Mouse (Mus musculus): Measurements from ENCODE around the gene Tpp1. TPM values are rescaled to one million over a fixed set of nuclear protein-coding genes. Genes with fewer than 3 reads are reported as not detected.
"Not testable (repeated sequence)": the region's sequence is repeated elsewhere in the genome, so short reads cannot be mapped to it uniquely, and the experiment has no call there.

The Tpp1 gene
- polyA plus RNA-seq, 1 experiment from 2014 or later = 29.5 TPM

DNA sequence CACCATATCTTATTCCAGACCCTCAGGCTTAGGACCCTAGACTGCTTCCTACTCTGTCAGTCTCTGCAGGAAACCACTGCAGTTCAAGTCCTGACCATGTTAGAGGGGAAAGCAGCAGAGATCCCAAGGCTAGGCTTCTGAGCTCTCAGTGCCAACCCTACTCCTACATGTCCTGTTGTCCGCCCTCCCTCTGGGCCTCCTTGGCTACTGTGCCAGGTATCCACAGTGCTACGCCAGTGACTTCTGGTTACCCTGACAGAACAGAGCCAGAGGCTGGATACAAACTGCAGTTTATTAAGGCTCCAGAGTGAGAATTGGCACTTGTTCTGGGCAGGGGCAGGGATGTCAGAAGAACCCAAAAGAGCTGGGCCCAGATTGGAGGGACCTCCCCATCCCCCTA is 681 bp upstream of the Tpp1 start:
- H3K27me3 ChIP-seq = no peaks in the 10 kb centered on the region
- ATAC-seq = peak; percentile 6
- H3K4me1 ChIP-seq = peaks cover 14% of the 10 kb centered on the region
- WGBS = 91% methylated on average over 2 of the region's 2 CpGs
- peak overlapping the region; percentile 31; the same call in 1 of the 2 replicates for H3K27ac ChIP-seq
- H3K4me3 ChIP-seq = no peak overlapping the region
- 0 out of 2 replicates have a peak overlapping the region, but pooled peaks have one; percentile 2 for H3K9ac ChIP-seq
- H3K4me2 ChIP-seq = no peak overlapping the region
- no peaks in the 10 kb centered on the region for H3K9me3 ChIP-seq (replicated peaks)
- peaks cover 77% of the 10 kb centered on the region for H3K36me3 ChIP-seq (ENCODE audit: poor library complexity, severe bottlenecking)

DNA sequence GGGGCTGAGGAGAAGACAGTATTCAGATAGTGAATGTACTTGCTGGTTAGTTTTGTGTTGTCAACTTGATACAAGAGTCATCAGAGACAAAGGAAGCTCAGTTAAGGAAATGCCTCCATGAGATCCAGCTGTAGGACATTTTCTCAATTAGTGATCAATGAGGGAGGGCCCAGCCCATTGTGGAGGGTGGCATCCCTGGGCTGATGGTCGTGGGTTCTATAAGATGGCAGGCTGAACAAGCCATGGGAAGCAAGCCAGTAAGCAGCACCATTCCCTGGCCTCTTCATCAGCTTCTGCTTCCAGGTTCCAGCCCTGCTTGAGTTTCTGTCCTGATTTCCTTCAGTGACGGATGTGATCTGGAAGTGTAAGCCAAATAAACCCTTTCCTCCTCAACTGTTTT is 4.3 kb downstream of the Tpp1 start:
- Histone ChIP-seq H3K4me3 (no peak overlapping the region), H3K9ac (no peak overlapping the region), H3K27ac (no peak overlapping the region), H3K27me3 (no peaks in the 10 kb centered on the region), H3K9me3 (replicated peaks) (no peaks in the 10 kb centered on the region), H3K4me2 (no peak overlapping the region), H3K4me1 (peaks cover 23% of the 10 kb centered on the region), H3K36me3 (ENCODE audit: poor library complexity, severe bottlenecking) (peaks cover 48% of the 10 kb centered on the region)
- no peak for ATAC-seq
- 82% methylated on average over 2 of the region's 2 CpGs for WGBS

DNA sequence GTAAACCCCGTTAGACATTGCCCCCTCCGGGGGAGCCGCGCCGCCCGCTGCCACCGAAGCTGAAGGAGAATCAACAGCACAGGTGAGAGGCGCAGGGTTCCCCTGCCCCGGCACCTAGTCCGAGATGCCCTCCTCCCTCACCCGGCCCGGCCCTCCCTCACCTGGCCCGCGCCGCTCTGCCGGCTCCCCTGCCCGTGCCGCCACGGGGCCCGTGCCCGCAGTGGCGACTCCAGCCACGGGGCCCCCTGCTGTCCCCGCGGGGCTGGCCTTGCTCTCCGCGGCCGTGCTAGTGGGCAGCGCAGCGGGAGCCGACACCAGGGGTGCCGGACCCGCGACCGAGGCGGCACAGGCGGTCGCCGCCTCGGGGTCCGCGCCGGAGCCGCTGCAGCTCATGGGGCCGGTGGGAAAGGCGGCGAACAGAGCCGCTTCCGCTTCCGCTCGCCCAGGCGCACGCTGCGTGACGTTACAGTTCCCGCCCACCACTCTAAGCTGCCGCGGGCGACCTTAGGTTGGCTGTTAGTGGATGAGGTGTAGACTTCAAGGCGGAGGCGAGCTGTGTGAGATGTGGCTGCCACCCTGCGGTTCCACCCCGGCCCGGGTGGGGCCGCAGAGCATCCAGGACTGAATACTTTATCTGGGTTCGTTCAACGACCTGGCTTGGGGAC is 8.0 kb downstream of the Tpp1 start, which contains the start of gene Taf10:
Gene Taf10 (minus strand): TSS at position 436 of the 665 bp plus-strand sequence.
- no peaks in the 10 kb centered on the region for H3K9me3 ChIP-seq (replicated peaks)
- H3K27ac ChIP-seq = peak within 1 kb of the TSS; percentile 79
- peak; percentile 99 for ATAC-seq
- WGBS = under 1% methylated on average over 60 of the region's 67 CpGs
- H3K9ac ChIP-seq = peak within 1 kb of the TSS; percentile 92
- peaks cover 11% of the 10 kb centered on the region for H3K4me1 ChIP-seq
- no peaks in the 10 kb centered on the region for H3K27me3 ChIP-seq
- H3K36me3 ChIP-seq (ENCODE audit: poor library complexity, severe bottlenecking) = peaks cover 65% of the 10 kb centered on the region
- peak within 1 kb of the TSS; percentile 98 for H3K4me3 ChIP-seq
- peak within 1 kb of the TSS; percentile 91 for H3K4me2 ChIP-seq

DNA sequence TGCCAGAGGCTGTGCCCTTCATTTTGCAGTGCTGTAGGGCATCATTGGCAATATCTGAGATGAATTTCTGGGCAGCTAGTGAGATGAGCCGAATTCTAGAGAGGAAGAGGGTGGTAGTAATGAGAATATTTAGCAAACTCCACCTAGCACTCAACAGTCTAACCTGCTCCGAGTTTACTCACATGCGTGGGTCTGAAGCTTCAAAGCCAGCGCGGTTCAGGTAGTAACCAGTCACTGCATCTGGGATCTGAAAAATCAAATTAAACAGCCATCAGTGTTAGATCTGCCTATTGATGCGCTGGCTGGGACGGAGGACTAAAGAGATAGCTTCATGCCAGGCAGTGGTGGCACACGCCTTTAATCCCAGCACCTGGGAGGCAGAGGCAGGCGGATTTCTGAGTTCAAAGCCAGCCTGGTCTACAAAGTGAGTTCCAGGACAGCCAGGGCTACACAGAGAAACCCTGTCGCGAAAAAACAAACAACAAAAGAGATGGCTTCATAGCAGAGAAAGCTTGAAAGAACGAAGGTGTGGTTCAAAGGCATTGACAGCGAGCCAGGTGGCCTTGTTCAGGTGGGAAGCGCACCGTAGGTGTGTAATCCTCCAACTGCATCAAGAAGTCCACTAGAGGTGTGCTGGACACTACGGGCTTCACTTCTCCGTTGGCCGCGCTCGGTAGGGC is 8.6 kb downstream of the Tpp1 start:
- not testable (repeated sequence) for ATAC-seq, H3K27ac ChIP-seq
- 36% methylated on average over 20 of the region's 20 CpGs for WGBS

DNA sequence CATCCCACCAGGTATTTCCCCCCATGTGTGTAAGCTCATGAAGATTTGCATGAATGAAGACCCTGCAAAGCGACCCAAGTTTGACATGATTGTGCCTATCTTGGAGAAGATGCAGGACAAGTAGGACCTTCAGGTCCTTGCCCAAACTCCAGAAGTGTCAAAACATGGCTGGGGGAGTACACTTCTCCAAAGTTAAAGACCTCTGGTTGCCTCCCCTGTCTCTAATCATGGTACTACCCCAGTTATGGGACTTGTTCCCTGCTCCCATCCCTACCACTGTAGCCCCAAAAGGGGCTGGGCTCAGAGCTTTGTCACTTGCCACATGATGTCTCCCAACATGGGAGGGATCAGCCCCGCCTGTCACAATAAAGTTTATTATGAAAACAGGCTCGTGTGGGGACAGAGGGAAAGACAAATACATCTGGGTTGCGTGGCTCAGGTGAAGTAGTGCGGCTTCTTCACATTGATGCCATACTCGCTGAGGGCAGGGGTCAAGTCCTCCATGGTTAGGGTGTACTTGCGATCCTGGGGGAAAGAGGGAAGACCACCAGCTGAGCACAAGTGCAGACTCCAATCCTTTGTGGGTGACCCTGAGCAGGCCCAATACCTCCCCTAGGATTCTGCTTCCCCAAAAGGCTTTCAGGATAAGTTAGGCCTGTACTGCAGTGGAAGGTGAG is 9.4 kb downstream of the Tpp1 start:
- not testable (repeated sequence) for H3K9me3 ChIP-seq (replicated peaks); H3K27me3 ChIP-seq; ATAC-seq; H3K9ac ChIP-seq; H3K27ac ChIP-seq
- Histone ChIP-seq H3K36me3 (ENCODE audit: poor library complexity, severe bottlenecking) (peaks cover 51% of the 10 kb centered on the region), H3K4me3 (peak overlapping the region; percentile 98; the same call in 1 of the 2 replicates), H3K4me1 (peaks cover 25% of the 10 kb centered on the region), H3K4me2 (peak overlapping the region; percentile 91)
- 86% methylated on average over 7 of the region's 7 CpGs for WGBS

More for the DNA sequence above, 8.6 kb downstream of the Tpp1 start:
- Histone ChIP-seq H3K36me3 (ENCODE audit: poor library complexity, severe bottlenecking) (peaks cover 58% of the 10 kb centered on the region), H3K4me2 (peak overlapping the region; percentile 91), H3K4me3 (peak overlapping the region; percentile 98), H3K9ac (peak overlapping the region; percentile 92), H3K4me1 (peaks cover 18% of the 10 kb centered on the region)
- not testable (repeated sequence) for H3K9me3 ChIP-seq (replicated peaks); H3K27me3 ChIP-seq

DNA sequence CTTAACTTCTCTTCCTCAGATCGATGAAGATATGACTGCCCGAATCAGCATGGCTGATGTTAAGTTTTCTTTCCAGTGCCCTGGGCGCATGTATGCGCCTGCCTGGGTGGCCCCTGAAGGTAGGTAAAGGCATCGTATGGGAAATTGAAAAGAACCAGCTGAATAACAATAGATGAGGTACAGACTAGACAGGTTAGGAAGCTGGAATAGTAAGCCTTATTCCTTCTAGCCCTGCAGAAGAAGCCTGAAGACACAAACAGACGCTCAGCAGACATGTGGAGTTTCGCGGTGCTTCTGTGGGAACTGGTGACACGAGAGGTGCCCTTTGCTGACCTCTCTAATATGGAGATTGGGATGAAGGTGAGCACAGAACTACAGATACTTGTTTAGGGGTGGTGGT is 10.1 kb downstream of the Tpp1 start:
- 89% methylated on average over 9 of the region's 9 CpGs for WGBS
- peaks cover 32% of the 10 kb centered on the region for H3K4me1 ChIP-seq

DNA sequence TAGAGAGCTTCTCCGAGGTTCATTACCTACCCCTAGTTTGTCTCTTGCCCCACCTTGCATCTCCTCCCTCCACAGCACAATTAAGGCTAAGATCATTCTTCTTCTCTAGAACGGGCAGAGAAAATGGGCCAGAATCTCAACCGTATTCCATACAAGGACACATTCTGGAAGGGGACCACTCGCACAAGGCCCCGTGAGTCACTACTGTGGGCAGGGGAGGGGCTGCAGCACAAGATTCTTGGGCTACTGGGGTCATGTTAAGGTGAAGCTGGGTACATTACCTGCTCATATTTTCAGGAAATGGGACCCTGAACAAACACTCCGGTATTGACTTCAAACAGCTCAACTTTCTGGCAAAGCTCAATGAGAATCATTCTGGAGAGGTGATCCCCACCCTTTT is 11.2 kb downstream of the Tpp1 start:
- peaks cover 34% of the 10 kb centered on the region for H3K36me3 ChIP-seq (ENCODE audit: poor library complexity, severe bottlenecking)
- 88% methylated on average over 6 of the region's 6 CpGs for WGBS
- H3K27ac ChIP-seq = no peak overlapping the region
- H3K27me3 ChIP-seq = no peaks in the 10 kb centered on the region
- no peaks in the 10 kb centered on the region for H3K9me3 ChIP-seq (replicated peaks)
- ATAC-seq = no peak
- H3K4me3 ChIP-seq = no peak overlapping the region
- no peak overlapping the region for H3K9ac ChIP-seq
- H3K4me2 ChIP-seq = no peak overlapping the region
- peaks cover 32% of the 10 kb centered on the region for H3K4me1 ChIP-seq

More for the DNA sequence above, 10.1 kb downstream of the Tpp1 start:
- no peak for ATAC-seq
- H3K27me3 ChIP-seq = no peaks in the 10 kb centered on the region
- no peak overlapping the region for H3K4me2 ChIP-seq
- H3K9me3 ChIP-seq (replicated peaks) = no peaks in the 10 kb centered on the region
- H3K36me3 ChIP-seq (ENCODE audit: poor library complexity, severe bottlenecking) = peaks cover 44% of the 10 kb centered on the region
- H3K27ac ChIP-seq = no peak overlapping the region
- no peak overlapping the region for H3K9ac ChIP-seq
- no peak overlapping the region for H3K4me3 ChIP-seq

DNA sequence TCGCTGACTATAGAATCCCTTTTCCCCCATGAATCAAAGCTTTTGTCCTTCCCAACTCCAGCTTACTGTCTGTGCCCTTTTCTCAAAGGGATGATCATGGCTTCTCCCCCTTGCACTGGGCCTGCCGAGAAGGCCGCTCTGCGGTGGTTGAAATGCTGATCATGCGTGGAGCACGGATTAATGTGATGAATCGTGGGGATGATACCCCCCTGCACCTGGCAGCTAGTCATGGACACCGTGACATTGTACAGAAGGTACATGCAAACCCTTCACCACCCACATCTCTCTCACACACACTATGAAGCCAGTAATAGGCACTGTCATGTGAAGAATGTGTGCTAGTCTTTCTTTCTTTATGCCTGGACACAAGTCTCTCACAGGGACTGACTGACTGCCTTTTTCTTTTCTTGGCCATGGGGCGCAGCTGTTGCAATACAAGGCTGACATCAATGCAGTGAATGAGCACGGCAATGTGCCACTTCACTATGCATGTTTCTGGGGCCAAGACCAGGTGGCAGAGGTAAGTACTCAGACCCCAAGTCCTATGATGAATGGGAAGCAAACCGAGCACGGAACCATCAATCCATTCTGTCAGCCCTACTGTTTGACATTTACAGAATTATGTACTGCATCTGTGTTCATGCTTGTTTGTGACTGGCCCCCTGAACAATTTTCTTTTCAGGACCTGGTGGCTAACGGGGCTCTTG is 11.8 kb downstream of the Tpp1 start:
- H3K27ac ChIP-seq = no peak overlapping the region
- no peaks in the 10 kb centered on the region for H3K27me3 ChIP-seq
- H3K9me3 ChIP-seq (replicated peaks) = no peaks in the 10 kb centered on the region
- H3K4me3 ChIP-seq = no peak overlapping the region
- no peak for ATAC-seq
- H3K4me1 ChIP-seq = peaks cover 38% of the 10 kb centered on the region
- H3K4me2 ChIP-seq = no peak overlapping the region
- peaks cover 34% of the 10 kb centered on the region for H3K36me3 ChIP-seq (ENCODE audit: poor library complexity, severe bottlenecking)
- 85% methylated on average over 13 of the region's 13 CpGs for WGBS
- H3K9ac ChIP-seq = no peak overlapping the region

DNA sequence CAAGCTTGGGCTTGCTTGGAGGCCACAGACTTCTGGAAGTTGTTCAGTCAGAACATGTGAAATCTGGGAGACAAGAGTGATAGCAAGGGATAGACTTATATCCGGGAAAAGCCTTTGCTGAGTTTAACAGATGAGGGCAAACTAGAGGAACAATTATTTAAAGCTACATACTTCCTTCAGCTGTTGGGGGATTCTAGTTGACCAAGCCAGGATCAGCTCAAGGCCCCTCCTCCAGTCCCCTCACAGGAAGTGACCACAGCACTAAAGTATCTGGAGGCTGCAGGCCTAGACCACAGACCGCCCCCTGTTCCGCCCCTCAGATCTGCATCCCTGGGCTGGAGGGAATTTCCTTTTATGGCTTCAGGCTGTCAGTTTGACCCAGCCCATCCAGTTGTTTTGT is 13.1 kb downstream of the Tpp1 start:
- Histone ChIP-seq H3K4me2 (no peak overlapping the region), H3K27me3 (no peaks in the 10 kb centered on the region), H3K27ac (no peak overlapping the region), H3K9ac (no peak overlapping the region), H3K4me1 (peaks cover 40% of the 10 kb centered on the region), H3K4me3 (no peak overlapping the region), H3K36me3 (ENCODE audit: poor library complexity, severe bottlenecking) (peaks cover 43% of the 10 kb centered on the region), H3K9me3 (replicated peaks) (no peaks in the 10 kb centered on the region)
- WGBS = 31% methylated on average over 3 of the region's 3 CpGs
- no peak for ATAC-seq

DNA sequence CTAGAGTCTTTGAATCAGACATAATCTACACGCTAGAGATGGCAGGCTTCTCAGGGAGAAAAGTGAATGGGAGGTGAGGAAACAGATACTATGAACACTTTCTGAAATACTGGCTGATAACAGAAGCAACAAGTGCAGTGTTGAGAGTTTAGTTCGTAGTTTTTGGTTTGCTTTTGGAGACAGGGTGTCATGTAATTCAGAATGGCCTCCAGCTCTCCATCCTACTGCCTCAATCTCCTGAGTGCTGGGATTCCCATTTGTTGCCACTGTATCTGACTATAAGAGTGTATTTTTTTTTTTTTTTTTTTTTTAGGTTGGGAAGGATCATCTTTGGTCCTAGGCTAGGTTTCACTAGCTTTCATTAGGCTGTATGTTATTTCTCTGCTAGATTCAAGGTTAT is 13.7 kb downstream of the Tpp1 start:
- peaks cover 50% of the 10 kb centered on the region for H3K36me3 ChIP-seq (ENCODE audit: poor library complexity, severe bottlenecking)
- no peak for ATAC-seq
- H3K4me2 ChIP-seq = peak overlapping the region; percentile 33; the same call in 1 of the 2 replicates
- H3K4me3 ChIP-seq = no peak overlapping the region
- H3K9ac ChIP-seq = 0 out of 2 replicates have a peak overlapping the region, but pooled peaks have one; percentile 12
- H3K4me1 ChIP-seq = peaks cover 34% of the 10 kb centered on the region
- H3K27ac ChIP-seq = no peak overlapping the region
- no peaks in the 10 kb centered on the region for H3K27me3 ChIP-seq
- H3K9me3 ChIP-seq (replicated peaks) = no peaks in the 10 kb centered on the region
- 84% methylated on average over 2 of the region's 2 CpGs for WGBS

DNA sequence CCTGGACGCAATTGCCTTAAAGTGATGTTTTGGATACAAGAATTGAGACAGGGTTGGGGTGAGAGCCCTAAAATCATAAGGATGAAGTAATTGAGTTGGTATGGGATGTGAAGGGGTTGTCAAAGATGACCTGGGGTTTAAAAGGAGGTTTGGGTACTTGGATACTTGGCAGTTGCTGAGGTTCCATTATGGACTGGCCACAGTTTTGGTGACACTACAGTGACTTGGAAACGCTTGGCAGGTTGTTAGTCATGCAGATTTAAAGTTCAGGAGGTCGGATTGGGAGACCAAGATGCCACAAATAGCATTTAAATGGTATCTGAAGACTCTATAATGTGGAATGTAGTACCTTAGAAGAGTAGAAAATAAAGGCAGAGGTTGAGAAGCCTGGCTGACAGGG is 14.4 kb downstream of the Tpp1 start:
- H3K36me3 ChIP-seq (ENCODE audit: poor library complexity, severe bottlenecking) = peaks cover 52% of the 10 kb centered on the region
- WGBS = 44% methylated on average over 3 of the region's 3 CpGs

More for the DNA sequence above, 14.4 kb downstream of the Tpp1 start:
- no peaks in the 10 kb centered on the region for H3K27me3 ChIP-seq
- H3K9ac ChIP-seq = peak overlapping the region; percentile 86
- peaks cover 30% of the 10 kb centered on the region for H3K4me1 ChIP-seq
- H3K9me3 ChIP-seq (replicated peaks) = no peaks in the 10 kb centered on the region
- peak overlapping the region; percentile 95 for H3K4me2 ChIP-seq
- no peak for ATAC-seq
- H3K4me3 ChIP-seq = peak overlapping the region; percentile 82
- no peak overlapping the region for H3K27ac ChIP-seq
